Mouse (Mus musculus): Measurements from ENCODE around the gene Dcst2. TPM values are rescaled to one million over a fixed set of nuclear protein-coding genes. Genes with fewer than 3 reads are reported as not detected.

Gene Dcst2
- total and polyA plus RNA-seq, 3 experiments: 0.06 TPM; not detected in 2

DNA sequence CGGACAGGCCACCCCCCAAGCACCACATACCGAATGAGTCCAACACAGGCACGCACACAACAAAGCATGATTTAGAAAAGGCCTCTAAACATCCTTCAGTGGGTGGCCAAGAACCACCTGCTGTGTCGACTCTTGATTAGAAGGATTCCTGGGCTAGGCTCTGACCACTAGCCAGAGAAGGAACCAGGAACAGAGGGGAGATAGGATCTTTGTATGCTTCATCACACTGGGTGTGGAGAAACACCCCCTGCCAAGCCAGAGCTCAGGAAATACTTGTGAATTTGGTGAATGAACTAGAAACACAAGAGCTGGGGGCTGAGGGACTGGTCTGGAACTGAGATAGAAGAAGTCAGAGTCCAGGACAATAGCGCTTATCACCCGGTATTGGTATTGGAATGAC is 25.2 kb upstream of the Dcst2 start:
- TF ChIP-seq RCOR1 (IDR thresholded peaks at IDR 0.05; ENCODE audit: low read depth, low read length) (no peak), MXI1 (IDR thresholded peaks at IDR 0.05; ENCODE audit: low read depth, low read length) (no peak), NELFE (IDR thresholded peaks at IDR 0.05; ENCODE audit: low read depth, low read length) (no peak), UBTF (IDR thresholded peaks at IDR 0.05; ENCODE audit: borderline replicate concordance, insufficient read depth, low read depth, low read length) (no peak), GATA1 (IDR thresholded peaks at IDR 0.05; ENCODE audit: low read depth, low read length) (no peak)
- H3K9me3 ChIP-seq (replicated peaks; ENCODE audit: insufficient read depth, low read length): no peaks in the 10 kb centered on the region
- H3K79me2 ChIP-seq (ENCODE audit: control insufficient read depth, insufficient read depth, low read length, poor library complexity): no peaks in the 10 kb centered on the region; the same call in 1 of the 2 replicates
- H3K4me3 ChIP-seq (ENCODE audit: control insufficient read depth in 1 of 2, insufficient read depth in 1 of 2, low read depth in 2 of 2, low read length in 2 of 2): no peak overlapping the region
- H3K9ac ChIP-seq (ENCODE audit: control insufficient read depth, low read depth, low read length, poor library complexity, severe bottlenecking): no peak overlapping the region
- DNase-seq (ENCODE audit: low read depth, low spot score): peak; percentile 33
- H3K36me3 ChIP-seq (ENCODE audit: control insufficient read depth in 1 of 2, insufficient read depth in 2 of 2, low read length in 2 of 2): peaks cover 0 to 8% of the 10 kb centered on the region in 2 experiments; a peak in 2 of 4 replicates
- H3K27ac ChIP-seq (ENCODE audit: control insufficient read depth, low read depth, low read length): no peak overlapping the region
- peaks cover 4 to 15% of the 10 kb centered on the region in 2 experiments for H3K4me1 ChIP-seq (ENCODE audit: control insufficient read depth in 1 of 2, insufficient read depth in 2 of 2, low read length in 2 of 2)
- no peaks in the 10 kb centered on the region for H3K27me3 ChIP-seq (ENCODE audit: control insufficient read depth in 1 of 2, insufficient read depth in 2 of 2, low read length in 2 of 2)

DNA sequence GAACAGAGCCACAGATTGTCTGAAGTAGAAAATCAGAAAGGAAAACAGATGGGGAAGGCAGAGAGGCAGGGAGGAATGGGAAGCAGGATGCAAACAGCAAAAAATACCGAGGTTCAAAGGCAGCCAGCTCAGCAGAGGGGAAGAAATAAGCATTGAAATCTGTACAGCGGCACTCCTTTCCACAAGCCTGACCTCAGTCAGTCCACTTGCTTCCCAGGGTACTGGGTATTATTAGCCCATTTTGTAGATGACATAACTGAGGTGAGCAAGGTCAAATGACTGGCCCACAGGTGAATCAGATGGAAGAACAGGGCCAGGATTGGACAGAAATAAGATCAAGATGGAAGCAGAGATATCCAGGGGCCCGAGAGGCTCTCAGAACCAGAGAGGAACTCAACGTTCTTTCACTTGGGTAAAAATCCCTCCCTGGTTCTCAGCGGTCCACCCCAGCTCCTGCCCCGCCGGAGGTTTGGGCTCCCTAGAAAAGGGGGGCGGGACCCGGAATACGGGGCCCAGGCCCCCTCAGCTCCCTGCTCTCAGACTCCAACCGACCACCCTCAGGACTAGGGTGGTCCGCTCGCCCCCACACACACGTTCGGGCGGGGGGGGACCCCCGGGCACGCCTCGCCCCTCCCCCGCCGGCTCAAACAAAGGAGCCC is 24.6 kb upstream of the Dcst2 start:
- DNase-seq (ENCODE audit: low read depth, low spot score): peak; percentile 30
- Histone ChIP-seq H3K27ac (ENCODE audit: control insufficient read depth, low read depth, low read length) (no peak overlapping the region), H3K4me1 (ENCODE audit: control insufficient read depth in 1 of 2, insufficient read depth in 2 of 2, low read length in 2 of 2) (peaks cover 4 to 11% of the 10 kb centered on the region in 2 experiments), H3K27me3 (ENCODE audit: control insufficient read depth in 1 of 2, insufficient read depth in 2 of 2, low read length in 2 of 2) (no peaks in the 10 kb centered on the region), H3K4me3 (ENCODE audit: control insufficient read depth in 1 of 2, insufficient read depth in 1 of 2, low read depth in 2 of 2, low read length in 2 of 2) (peak overlapping the region; percentile 70 to 94), H3K79me2 (ENCODE audit: control insufficient read depth, insufficient read depth, low read length, poor library complexity) (no peaks in the 10 kb centered on the region; the same call in 1 of the 2 replicates), H3K9me3 (replicated peaks; ENCODE audit: insufficient read depth, low read length) (no peaks in the 10 kb centered on the region), H3K9ac (ENCODE audit: control insufficient read depth, low read depth, low read length, poor library complexity, severe bottlenecking) (peak overlapping the region; percentile 71), H3K36me3 (ENCODE audit: control insufficient read depth in 1 of 2, insufficient read depth in 2 of 2, low read length in 2 of 2) (peaks cover 0 to 8% of the 10 kb centered on the region in 2 experiments; a peak in 2 of 4 replicates)
- TF ChIP-seq POLR2AphosphoS5 (IDR thresholded peaks at IDR 0.05; ENCODE audit: borderline replicate concordance, low read depth, low read length): no peak
- 0 out of 2 replicates have a peak, but pooled peaks have one; percentile 38 for TF ChIP-seq GATA1 (IDR thresholded peaks at IDR 0.05; ENCODE audit: low read depth, low read length)
- 0 out of 2 replicates have a peak, but pooled peaks have one; percentile 2 for TF ChIP-seq USF1 (IDR thresholded peaks at IDR 0.05; ENCODE audit: low read depth, low read length)
- TF ChIP-seq E2F4 (IDR thresholded peaks at IDR 0.05; ENCODE audit: borderline replicate concordance, low read depth, low read length): no peak

DNA sequence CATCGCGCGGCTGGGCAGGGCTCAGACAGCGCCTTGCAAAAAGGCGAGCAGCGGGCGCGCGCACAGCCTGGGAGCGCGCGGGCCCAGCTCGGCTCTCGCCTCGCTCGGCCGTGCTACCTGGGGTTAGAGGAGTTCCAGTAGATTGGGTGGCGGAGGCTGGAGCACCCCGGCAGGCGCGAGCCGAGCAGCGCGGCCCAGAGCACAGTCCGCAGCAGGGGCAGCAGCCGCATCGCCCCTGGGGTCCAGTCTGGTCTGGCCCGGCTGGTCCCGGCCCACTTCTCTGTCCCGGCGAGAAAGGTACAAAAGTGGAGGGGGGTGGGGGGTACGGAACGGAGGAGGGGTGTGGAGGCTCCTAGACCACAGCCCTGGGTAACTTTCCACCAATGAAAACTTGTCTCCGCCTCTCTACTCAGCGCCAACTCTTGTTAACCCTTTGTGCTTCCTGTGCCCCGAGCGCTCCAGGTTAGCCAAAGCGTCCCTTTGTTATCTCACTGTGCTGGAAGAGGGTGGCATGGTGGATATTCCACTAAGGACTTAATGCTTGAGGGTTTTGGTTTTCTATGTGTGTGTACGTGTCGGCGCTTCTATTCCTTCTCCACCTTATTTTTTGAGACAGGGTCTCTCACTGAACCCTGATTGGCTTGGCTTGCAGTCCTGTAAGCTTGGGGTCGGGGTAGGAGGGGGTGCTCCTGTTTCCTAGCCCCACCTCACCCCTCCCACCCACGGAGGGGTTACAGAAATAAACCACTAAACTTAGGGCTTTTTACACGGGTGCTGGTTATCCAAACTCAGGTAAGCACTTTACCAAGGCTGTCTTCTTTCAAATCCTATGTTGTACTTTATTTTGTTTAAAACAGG is 23.8 kb upstream of the Dcst2 start, which contains the start of gene Efna4:
Gene Efna4, minus strand, starts transcription at position 308 of the 858 bp plus-strand sequence.
- peak; percentile 90 for DNase-seq (ENCODE audit: low read depth, low spot score)
- peak; percentile 67 for TF ChIP-seq HCFC1 (IDR thresholded peaks at IDR 0.05; ENCODE audit: low read depth, low read length)
- TF ChIP-seq NRF1 (IDR thresholded peaks at IDR 0.05; ENCODE audit: insufficient read depth, low read depth, low read length, poor library complexity, severe bottlenecking): no peak
- no peak for TF ChIP-seq MYB (IDR thresholded peaks at IDR 0.05; ENCODE audit: low read depth, low read length)
- TF ChIP-seq MEF2A (IDR thresholded peaks at IDR 0.05; ENCODE audit: extremely low read depth, insufficient replicate concordance, low read depth, low read length, poor library complexity, severe bottlenecking): no peak
- no peak for TF ChIP-seq ZC3H11A (IDR thresholded peaks at IDR 0.05; ENCODE audit: low read depth, low read length)
- no peak for TF ChIP-seq ZKSCAN1 (IDR thresholded peaks at IDR 0.05; ENCODE audit: low read depth, low read length)
- no peak for TF ChIP-seq POLR2AphosphoS5 (IDR thresholded peaks at IDR 0.05; ENCODE audit: borderline replicate concordance, low read depth, low read length)
- TF ChIP-seq UBTF (IDR thresholded peaks at IDR 0.05; ENCODE audit: borderline replicate concordance, insufficient read depth, low read depth, low read length): peak; percentile 84; the same call in 1 of the 2 replicates
- TF ChIP-seq SIN3A (IDR thresholded peaks at IDR 0.05; ENCODE audit: low read length): peak; percentile 89
- peak; percentile 84 for TF ChIP-seq MAZ (IDR thresholded peaks at IDR 0.05; ENCODE audit: low read depth, low read length)
- TF ChIP-seq MYC (IDR thresholded peaks at IDR 0.05; ENCODE audit: low read depth, low read length): no peak
- no peak for TF ChIP-seq RCOR1 (IDR thresholded peaks at IDR 0.05; ENCODE audit: low read depth, low read length)
- no peak for TF ChIP-seq JUND (IDR thresholded peaks at IDR 0.05; ENCODE audit: low read depth, low read length)
- TF ChIP-seq SMC3 (IDR thresholded peaks at IDR 0.05; ENCODE audit: low read depth, low read length): 0 out of 2 replicates have a peak, but pooled peaks have one; percentile 2
- TF ChIP-seq MAFK (IDR thresholded peaks at IDR 0.05; ENCODE audit: borderline replicate concordance, low read depth, low read length): no peak

More for the DNA sequence above, 23.8 kb upstream of the Dcst2 start, which contains the start of gene Efna4:
- Histone ChIP-seq H3K27me3 (ENCODE audit: control insufficient read depth in 1 of 2, insufficient read depth in 2 of 2, low read length in 2 of 2) (no peaks in the 10 kb centered on the region), H3K9me3 (replicated peaks; ENCODE audit: insufficient read depth, low read length) (no peaks in the 10 kb centered on the region), H3K79me2 (ENCODE audit: control insufficient read depth, insufficient read depth, low read length, poor library complexity) (no peaks in the 10 kb centered on the region; the same call in 1 of the 2 replicates), H3K9ac (ENCODE audit: control insufficient read depth, low read depth, low read length, poor library complexity, severe bottlenecking) (peak within 1 kb of the TSS; percentile 71), H3K36me3 (ENCODE audit: control insufficient read depth in 1 of 2, insufficient read depth in 2 of 2, low read length in 2 of 2) (peaks cover 0 to 8% of the 10 kb centered on the region in 2 experiments; a peak in 2 of 4 replicates), H3K27ac (ENCODE audit: control insufficient read depth, low read depth, low read length) (no peak within 1 kb of the TSS), H3K4me3 (ENCODE audit: control insufficient read depth in 1 of 2, insufficient read depth in 1 of 2, low read depth in 2 of 2, low read length in 2 of 2) (peak within 1 kb of the TSS; percentile 70 to 94), H3K4me1 (ENCODE audit: control insufficient read depth in 1 of 2, insufficient read depth in 2 of 2, low read length in 2 of 2) (peaks cover 4 to 11% of the 10 kb centered on the region in 2 experiments)
